Mouse (Mus musculus): ENCODE data around the gene Cdca8. TPM values are rescaled to one million over a fixed set of nuclear protein-coding genes. Genes with fewer than 3 reads are reported as not detected.

Cdca8 gene
- 10 to 100 TPM; 70.3 to 91.2 TPM for total RNA-seq (2023)

GRCm38 (mm10) chr4:124939211-124939610, at the start of gene Cdca8:
TSS of gene Cdca8 (minus strand) at chr4:124939311.

GRCm38 (mm10) chr4:124985671-124986602, 46.8 kb upstream of the Cdca8 start, which contains the start of gene Rspo1:
TSS of gene Rspo1 (plus strand) at chr4:124986430.

GRCm38 (mm10) chr4:124936613-124937471, 2.3 kb downstream of the Cdca8 start, which contains the start of gene 9930104L06Rik:
TSS of gene 9930104L06Rik (plus strand) at chr4:124937048.

GRCm38 (mm10) chr4:124880599-124880998, 58.5 kb downstream of the Cdca8 start, which contains the start of gene Epha10:
TSS of gene Epha10 (plus strand) at chr4:124880899.

Other genes starting within 250 kb of the Cdca8 start
- 10 to 100 TPM; 12.2 to 13.3 TPM for gene Utp11, start 245.7 kb downstream of the Cdca8 start, total RNA-seq (2023)
- gene Fhl3, start 238.6 kb downstream of the Cdca8 start, total RNA-seq (2023): 10 to 100 TPM; 26.8 to 31.2 TPM
- 10 to 100 TPM; 30.3 to 30.9 TPM for gene Sf3a3, start 224.5 kb downstream of the Cdca8 start, total RNA-seq (2023)
- 10 to 100 TPM; 52.4 to 63.8 TPM for gene Inpp5b, start 197.5 kb downstream of the Cdca8 start, total RNA-seq (2023)
- gene Mtf1, start 137.2 kb downstream of the Cdca8 start, total RNA-seq (2023): 10 to 100 TPM; 45.3 to 53.3 TPM
- gene Yrdc, start 88.6 kb downstream of the Cdca8 start, total RNA-seq (2023): 10 to 100 TPM; 37.5 to 40.6 TPM
- 10 to 100 TPM in 1 of 2 experiments, 1 to 10 TPM in 1; 8.4 to 12.8 TPM for gene 1110065P20Rik, start 88.1 kb downstream of the Cdca8 start, total RNA-seq (2023)
- not detected for gene Maneal, start 77.1 kb downstream of the Cdca8 start, total RNA-seq (2023)
- gene Epha10, start 58.4 kb downstream of the Cdca8 start, total RNA-seq (2023): under 1 TPM in 1 of 2 experiments, not detected in 1; 0.09 TPM
- 1 to 10 TPM; 7.6 to 8.3 TPM for gene 9930104L06Rik, start 2.3 kb downstream of the Cdca8 start, total RNA-seq (2023)
- 1 to 10 TPM; 1.9 to 3.3 TPM for gene Rspo1, start 47.1 kb upstream of the Cdca8 start, total RNA-seq (2023)
- 10 to 100 TPM; 35.6 to 41.2 TPM for gene Gnl2, start 77.3 kb upstream of the Cdca8 start, total RNA-seq (2023)
- gene Dnali1, start 126.4 kb upstream of the Cdca8 start, total RNA-seq (2023): not detected
- 10 to 100 TPM; 26.3 to 29.2 TPM for gene Snip1, start 127.4 kb upstream of the Cdca8 start, total RNA-seq (2023)
- gene Meaf6, start 145.8 kb upstream of the Cdca8 start, total RNA-seq (2023): 10 to 100 TPM; 19.7 to 28.0 TPM
- gene Zc3h12a, start 188.5 kb upstream of the Cdca8 start, total RNA-seq (2023): 100 to 1,000 TPM; 106 TPM